Comparison of ENCODE assay signal across 25 mouse cellular contexts in the genomic region with DNA sequence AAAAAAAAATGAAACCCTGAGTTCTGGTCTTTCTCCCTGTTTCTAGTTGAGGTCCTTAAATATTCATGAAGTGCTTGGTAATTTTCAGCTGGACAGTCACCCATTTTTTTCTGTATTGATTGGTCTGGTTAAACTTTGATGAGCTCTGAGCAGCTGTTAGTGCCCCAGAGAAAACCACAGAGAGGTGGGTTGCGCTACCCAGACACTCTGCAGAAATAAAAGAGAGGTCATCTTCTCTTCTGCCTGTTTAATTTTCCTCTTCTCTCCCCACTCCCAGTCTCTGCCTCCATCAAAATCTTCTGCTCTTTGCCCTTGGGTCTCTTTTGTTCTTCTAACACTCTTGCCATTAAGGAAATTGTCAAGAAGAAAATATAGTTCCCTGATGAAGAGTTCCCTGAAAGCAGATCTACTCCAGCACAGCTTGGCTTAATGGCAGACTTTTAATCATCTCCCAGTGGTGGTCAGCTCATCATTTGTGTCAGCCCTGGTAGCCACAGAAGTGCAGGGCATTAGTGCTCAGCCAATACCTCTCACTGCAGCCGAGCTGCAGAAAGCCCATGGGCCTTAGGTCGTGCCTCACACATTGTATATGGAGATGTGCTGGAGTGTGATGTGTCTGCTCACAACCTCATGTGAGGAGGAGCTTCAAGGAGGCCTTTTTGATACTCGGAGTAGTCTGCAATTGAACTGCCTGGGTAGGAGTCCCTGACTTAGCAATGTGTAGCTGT. TPM values are rescaled to one million over a fixed set of nuclear protein-coding genes. Genes with fewer than 3 reads are reported as not detected.
DNase-seq lines count a peak whose midpoint lies in the region; ATAC-seq and TF ChIP-seq lines count a peak whose summit lies in the region.
"Had no signal": no experiment of that assay in that cellular context is flagged by ENCODE, and none has a peak within 500 bp of the region (broad histone marks: within the 10 kb centered on the region; RNA-seq: fewer than 3 reads in every experiment).

No protein-coding gene starts in this region.

- WGBS in liver, adult 2 months: 48% methylated on average over 4 of the region's 4 CpGs
- 59% methylated on average over 4 of the region's 4 CpGs for WGBS in liver, embryonic 12.5 days (ENCODE audit: insufficient replicate concordance)
- WGBS in neural tube, embryonic 12.5 days: 56% methylated on average over 4 of the region's 4 CpGs

- no peak overlapping the region for H3K4me3 ChIP-seq in liver, adult 2 months (ENCODE audit: insufficient read depth, low read depth, low read length)
- no peak overlapping the region for H3K4me3 ChIP-seq in liver, embryonic 12.5 days
- no peak overlapping the region for H3K4me3 ChIP-seq in neural tube, embryonic 12.5 days
- H3K4me3 ChIP-seq: embryonic facial prominence, embryonic 15.5 days; heart, embryonic 12.5 days; left cerebral cortex, adult 2 months; liver, embryonic 15.5 days; lung, embryonic 15.5 days; megakaryocyte, embryonic 14.5 days had no signal

- peak overlapping the region; percentile 13 for H3K27ac ChIP-seq in liver, adult 2 months (replicated peaks; ENCODE audit: insufficient read depth, low read depth, low read length)
- no peak overlapping the region for H3K27ac ChIP-seq in liver, embryonic 12.5 days
- H3K27ac ChIP-seq in neural tube, embryonic 12.5 days: no peak overlapping the region
- H3K27ac ChIP-seq: embryonic facial prominence, embryonic 15.5 days; left cerebral cortex, adult 2 months; liver, embryonic 15.5 days; lung, embryonic 15.5 days had no signal

- peaks cover 46% of the 10 kb centered on the region; the same call in 1 of the 2 replicates for H3K79me2 ChIP-seq in liver, adult 2 months (ENCODE audit: control insufficient read depth, insufficient read depth, low read length)

- TF ChIP-seq CTCF in liver, adult 2 months (IDR thresholded peaks at IDR 0.05; ENCODE audit: low read depth, low read length): no peak

- no peaks in the 10 kb centered on the region for H3K9me3 ChIP-seq in liver, embryonic 12.5 days (replicated peaks)
- no peaks in the 10 kb centered on the region for H3K9me3 ChIP-seq in neural tube, embryonic 12.5 days
- H3K9me3 ChIP-seq: embryonic facial prominence, embryonic 15.5 days; G1E; heart, embryonic 12.5 days; liver, embryonic 15.5 days; lung, embryonic 15.5 days; megakaryocyte, embryonic 14.5 days had no signal

- intact Hi-C loops in heart, postnatal 10 days (cut with DNase I): no loop called here

- peak; percentile 89 for DNase-seq in liver, adult 2 months (ENCODE audit: extremely low read depth, low read depth, low spot score)
- DNase-seq in retina, embryonic 14.5 days (ENCODE audit: low spot score): peak; percentile 37
- no peak for DNase-seq in retina, postnatal 1 day
- no peak for DNase-seq in Muller cell, postnatal 12 days (ENCODE audit: inconsistent ontology term)
- DNase-seq in heart, postnatal 10 days: no peak
- DNase-seq: adrenal gland, adult 8-10 months; B cell, adult 2 months; cerebellum, adult 18-20 months; cerebellum, postnatal 14 days; heart, postnatal 14 days; kidney, adult 11 months; lung, postnatal 36 days; right cerebral cortex, postnatal 4 days; thymus, postnatal 14 days had no signal

- H3K9ac ChIP-seq in liver, adult 2 months (ENCODE audit: low read depth, low read length): no peak overlapping the region
- no peak overlapping the region for H3K9ac ChIP-seq in liver, embryonic 12.5 days
- H3K9ac ChIP-seq in neural tube, embryonic 12.5 days: no peak overlapping the region
- H3K9ac ChIP-seq: embryonic facial prominence, embryonic 15.5 days; heart, embryonic 12.5 days; liver, embryonic 15.5 days; lung, embryonic 15.5 days had no signal

- 0 out of 2 replicates have a peak, but pooled peaks cover 5% of the 10 kb centered on the region for H3K36me3 ChIP-seq in liver, adult 2 months (ENCODE audit: control insufficient read depth, insufficient read depth, low read length)
- no peaks in the 10 kb centered on the region for H3K36me3 ChIP-seq in liver, embryonic 12.5 days
- no peaks in the 10 kb centered on the region for H3K36me3 ChIP-seq in neural tube, embryonic 12.5 days
- H3K36me3 ChIP-seq: embryonic facial prominence, embryonic 15.5 days; G1E; heart, embryonic 12.5 days; liver, embryonic 15.5 days; lung, embryonic 15.5 days had no signal

- TF ChIP-seq POLR2A in liver, adult 2 months (IDR thresholded peaks at IDR 0.05; ENCODE audit: extremely low read depth, insufficient read depth, low read length): no peak

- no peak for ATAC-seq in liver, embryonic 12.5 days
- 0 out of 2 replicates have a peak, but pooled peaks have one; percentile 43 for ATAC-seq in neural tube, embryonic 12.5 days (ENCODE audit: low FRiP score, low read depth)
- ATAC-seq: forebrain, embryonic 14.5 days had no signal

- H3K27me3 ChIP-seq in liver, adult 2 months (ENCODE audit: control insufficient read depth, insufficient read depth, low read length): no peaks in the 10 kb centered on the region
- no peaks in the 10 kb centered on the region for H3K27me3 ChIP-seq in liver, embryonic 12.5 days (replicated peaks)
- H3K27me3 ChIP-seq in neural tube, embryonic 12.5 days (replicated peaks): no peaks in the 10 kb centered on the region
- H3K27me3 ChIP-seq: CH12.LX; embryonic facial prominence, embryonic 15.5 days; heart, embryonic 12.5 days; liver, embryonic 15.5 days; lung, embryonic 15.5 days; megakaryocyte, embryonic 14.5 days had no signal

- H3K4me1 ChIP-seq in liver, adult 2 months (ENCODE audit: control insufficient read depth, insufficient read depth, low read length): peaks cover 46% of the 10 kb centered on the region
- no peaks in the 10 kb centered on the region for H3K4me1 ChIP-seq in liver, embryonic 12.5 days
- no peaks in the 10 kb centered on the region for H3K4me1 ChIP-seq in neural tube, embryonic 12.5 days
- H3K4me1 ChIP-seq: embryonic facial prominence, embryonic 15.5 days; heart, embryonic 12.5 days; liver, embryonic 15.5 days; lung, embryonic 15.5 days; megakaryocyte, embryonic 14.5 days had no signal

- H3K4me2 ChIP-seq in liver, embryonic 12.5 days: no peak overlapping the region
- no peak overlapping the region for H3K4me2 ChIP-seq in neural tube, embryonic 12.5 days (replicated peaks)
- H3K4me2 ChIP-seq: embryonic facial prominence, embryonic 15.5 days; heart, embryonic 12.5 days; liver, embryonic 15.5 days; lung, embryonic 15.5 days had no signal

RNA-seq across cellular contexts. Expression of a gene that starts 29.1 kb away (rescaled TPM):
- 167 and 189 TPM in 2 replicates for total RNA-seq in liver, adult 2 months (2014; rRNA removed)
- polyA plus RNA-seq in liver, adult 2 months (2012; rRNA removed): 99.5 and 102 TPM in 2 replicates
- polyA plus RNA-seq in liver, embryonic 12.5 days (2016; fragmentation: Nextera tagmentation; extraction: Ambion mirVana): 10.2 and 10.4 TPM in 2 replicates
- 7.7 and 9.0 TPM in 2 replicates for polyA plus RNA-seq in neural tube, embryonic 12.5 days (2016; fragmentation: Nextera tagmentation; extraction: Ambion mirVana)
- 1 to 10 TPM; 5.7 to 7.5 TPM for total RNA-seq in heart, postnatal 10 days (2021)
- total RNA-seq: G1E had no signal
- polyA plus RNA-seq: G1E had no signal

Comparison
In these comparisons a context has a peak if more than half of its experiments do, and no peak if none do; other contexts are left out.
1. DNase-seq: peak in liver, adult 2 months (single experiment) and retina, embryonic 14.5 days (single experiment); none in retina, postnatal 1 day (single experiment), Muller cell, postnatal 12 days (single experiment) and heart, postnatal 10 days (0 of 2).